Mouse (Mus musculus) bone marrow, adult 2 months (tissue): ENCODE data around the gene Rfx8.

Experiments used
- CTCF ChIP-seq: fragments of 200-500 bp; IDR thresholded peaks from 2 replicates; pipeline ENCODE4 v1.5.1; 2011; ENCODE audit warnings: low read length, control low read depth; ENCODE audit not compliant: control insufficient read depth, insufficient read depth
- POLR2A ChIP-seq: fragments of 200-500 bp; IDR thresholded peaks from 2 replicates; pipeline ENCODE4 v1.6.1; 2011; ENCODE audit warnings: low read depth, mild to moderate bottlenecking, control low read depth, low read length, borderline replicate concordance; ENCODE audit not compliant: control insufficient read depth

DNA sequence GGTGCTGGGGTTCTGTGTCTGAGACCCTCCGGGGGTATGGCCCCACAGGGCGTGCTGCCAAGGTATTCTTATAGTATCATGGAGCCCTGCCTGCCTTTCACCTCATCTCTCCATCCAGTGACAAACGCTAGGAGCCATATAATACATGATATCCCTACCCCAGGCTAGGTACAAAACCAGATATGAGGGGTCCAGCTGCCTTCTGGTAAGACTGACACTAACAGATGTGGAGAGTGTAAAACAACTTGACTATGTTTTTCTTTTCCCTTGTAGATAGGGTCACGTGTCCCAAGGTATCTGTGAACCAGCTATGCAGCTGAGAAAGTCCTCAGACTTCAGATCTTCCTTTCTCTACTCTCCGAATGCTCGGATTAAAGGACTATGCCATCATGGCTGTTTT lies 30.7 kb upstream of the Rfx8 start:
- TF ChIP-seq CTCF (no peak), POLR2A (no peak)
